Mouse (Mus musculus) stomach, postnatal 0 days (tissue): ENCODE results near the gene Shld2.

Source experiments
- CTCF ChIP-seq: IDR thresholded peaks from 2 replicates; pipeline ENCODE4 v1.5.1; 2016; ENCODE audit warnings: antibody characterized with exemption, low read depth, mild to moderate bottlenecking, moderate library complexity
- EP300 ChIP-seq: optimal IDR thresholded peaks from 2 replicates; pipeline ENCODE3; 2016; ENCODE audit warnings: antibody characterized with exemption

- TF ChIP-seq CTCF = no peak
- no peak for TF ChIP-seq EP300
These were observed 833 bp upstream of the Shld2 start for GRCm38 (mm10) chr14:34311021-34311631.
